Mouse (Mus musculus): ENCODE data around the gene Ebf1.

Gene Ebf1

GRCm38 (mm10) chr11:44776556-44776955, 159.4 kb downstream of the Ebf1 start:
- no peak for DNase-seq (ENCODE audit: low read depth in 1 of 2, low spot score in 2 of 2)

- no peak for DNase-seq (ENCODE audit: low read depth in 1 of 2, low spot score in 2 of 2)
These were observed 160.5 kb downstream of the Ebf1 start for GRCm38 (mm10) chr11:44777331-44778310.

- DNase-seq (ENCODE audit: low read depth in 1 of 2, low spot score in 2 of 2): no peak
These were observed 161.9 kb downstream of the Ebf1 start for GRCm38 (mm10) chr11:44779030-44779429.

GRCm38 (mm10) chr11:44784255-44785029, 167.3 kb downstream of the Ebf1 start:
- no peak for DNase-seq (ENCODE audit: low read depth in 1 of 2, low spot score in 2 of 2)

- no peak for DNase-seq (ENCODE audit: low read depth in 1 of 2, low spot score in 2 of 2)
These were observed 167.9 kb downstream of the Ebf1 start for GRCm38 (mm10) chr11:44785063-44785462.

- no peak for DNase-seq (ENCODE audit: low read depth in 1 of 2, low spot score in 2 of 2)
These were observed 168.4 kb downstream of the Ebf1 start for GRCm38 (mm10) chr11:44785479-44785878.

- no peak for DNase-seq (ENCODE audit: low read depth in 1 of 2, low spot score in 2 of 2)
These were observed 170.9 kb downstream of the Ebf1 start for GRCm38 (mm10) chr11:44788003-44788402.

GRCm38 (mm10) chr11:44792816-44793215, 175.7 kb downstream of the Ebf1 start:
- DNase-seq (ENCODE audit: low read depth in 1 of 2, low spot score in 2 of 2): no peak

GRCm38 (mm10) chr11:44794883-44795282, 177.8 kb downstream of the Ebf1 start:
- no peak for DNase-seq (ENCODE audit: low read depth in 1 of 2, low spot score in 2 of 2)

- no peak for DNase-seq (ENCODE audit: low read depth in 1 of 2, low spot score in 2 of 2)
These were observed 178.7 kb downstream of the Ebf1 start for GRCm38 (mm10) chr11:44795767-44796166.

GRCm38 (mm10) chr11:44798270-44798669, 181.2 kb downstream of the Ebf1 start:
- DNase-seq (ENCODE audit: low read depth in 1 of 2, low spot score in 2 of 2): no peak

GRCm38 (mm10) chr11:44804046-44804445, 186.9 kb downstream of the Ebf1 start:
- DNase-seq (ENCODE audit: low read depth in 1 of 2, low spot score in 2 of 2): no peak

GRCm38 (mm10) chr11:44806589-44806988, 189.5 kb downstream of the Ebf1 start:
- no peak for DNase-seq (ENCODE audit: low read depth in 1 of 2, low spot score in 2 of 2)

GRCm38 (mm10) chr11:44808855-44809546, 191.9 kb downstream of the Ebf1 start:
- no peak for DNase-seq (ENCODE audit: low read depth in 1 of 2, low spot score in 2 of 2)

- DNase-seq (ENCODE audit: low read depth in 1 of 2, low spot score in 2 of 2): no peak
These were observed 193.9 kb downstream of the Ebf1 start for GRCm38 (mm10) chr11:44811007-44811406.

GRCm38 (mm10) chr11:44812193-44812746, 195.2 kb downstream of the Ebf1 start:
- no peak for DNase-seq (ENCODE audit: low read depth in 1 of 2, low spot score in 2 of 2)

GRCm38 (mm10) chr11:44813534-44813933, 196.4 kb downstream of the Ebf1 start:
- DNase-seq (ENCODE audit: low read depth in 1 of 2, low spot score in 2 of 2): no peak

GRCm38 (mm10) chr11:44814847-44815246, 197.7 kb downstream of the Ebf1 start:
- no peak for DNase-seq (ENCODE audit: low read depth in 1 of 2, low spot score in 2 of 2)

- DNase-seq (ENCODE audit: low read depth in 1 of 2, low spot score in 2 of 2): no peak
These were observed 198.9 kb downstream of the Ebf1 start for GRCm38 (mm10) chr11:44815991-44816390.

GRCm38 (mm10) chr11:44822312-44822711, 205.2 kb downstream of the Ebf1 start:
- no peak for DNase-seq (ENCODE audit: low read depth in 1 of 2, low spot score in 2 of 2)

Data from monocyte, adult 2 months (primary cell).